ENCODE assay signal across 9 mouse cellular contexts in the genomic region with DNA sequence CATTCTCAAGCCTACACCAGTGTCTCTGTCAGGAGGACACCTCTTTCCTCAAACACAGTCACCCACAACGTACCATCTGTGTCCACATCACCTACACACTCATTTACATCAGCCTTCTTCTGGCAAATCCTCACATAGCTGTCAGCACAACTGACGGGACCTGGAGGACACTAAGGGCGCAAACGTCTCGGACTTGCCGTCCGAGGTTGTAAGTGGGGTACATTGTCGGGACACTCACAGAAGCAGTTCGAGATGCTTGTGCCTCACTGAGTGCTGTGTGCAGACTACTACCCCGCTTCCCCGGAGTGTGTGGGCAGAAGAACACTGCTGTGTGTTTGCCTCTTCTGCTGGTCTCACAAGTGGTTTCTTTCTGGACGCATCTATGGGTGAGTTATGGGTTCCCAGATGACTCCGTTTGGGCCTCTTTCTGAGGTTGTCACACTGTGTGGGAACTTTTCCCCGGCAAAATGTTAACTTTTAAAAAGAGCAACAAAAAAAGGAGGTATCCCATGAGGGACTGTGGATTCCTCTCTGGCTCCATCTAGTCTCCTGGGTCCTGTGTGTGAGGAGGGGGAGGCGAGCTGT. TPM values are rescaled to one million over a fixed set of nuclear protein-coding genes. Genes with fewer than 3 reads are reported as not detected.
DNase-seq lines count a peak whose midpoint lies in the region; ATAC-seq and TF ChIP-seq lines count a peak whose summit lies in the region.
"Had no signal": no experiment of that assay in that cellular context is flagged by ENCODE, and none has a peak within 500 bp of the region (broad histone marks: within the 10 kb centered on the region; RNA-seq: fewer than 3 reads in every experiment).

No protein-coding gene starts in this region.

- H3K9ac ChIP-seq in lung, embryonic 14.5 days: no peak overlapping the region; the same call in 1 of the 2 replicates
- H3K9ac ChIP-seq in heart, embryonic 15.5 days: peak overlapping the region; percentile 43; the same call in 1 of the 2 replicates
- 0 out of 2 replicates have a peak overlapping the region, but pooled peaks have one; percentile 18 for H3K9ac ChIP-seq in liver, postnatal 0 days (replicated peaks)
- H3K9ac ChIP-seq: liver, embryonic 14.5 days had no signal

- TF ChIP-seq EP300 in liver, postnatal 0 days (IDR thresholded peaks at IDR 0.05; ENCODE audit: low read depth): no peak

- peak overlapping the region; percentile 46; the same call in 1 of the 2 replicates for H3K4me3 ChIP-seq in heart, embryonic 10.5 days
- H3K4me3 ChIP-seq in lung, embryonic 14.5 days (ENCODE audit: low read depth, low read length): peak overlapping the region; percentile 18; the same call in 1 of the 2 replicates
- H3K4me3 ChIP-seq in heart, embryonic 15.5 days: peak overlapping the region; percentile 35
- H3K4me3 ChIP-seq in liver, postnatal 0 days (ENCODE audit: low read depth, low read length): no peak overlapping the region

- TF ChIP-seq CTCF in lung, embryonic 14.5 days (IDR thresholded peaks at IDR 0.05; ENCODE audit: low read depth): no peak
- TF ChIP-seq CTCF in liver, postnatal 0 days (IDR thresholded peaks at IDR 0.05; ENCODE audit: low read depth): no peak

- peaks cover 15% of the 10 kb centered on the region for H3K27me3 ChIP-seq in heart, embryonic 10.5 days (ENCODE audit: insufficient read depth, poor library complexity, severe bottlenecking)
- peaks cover 4% of the 10 kb centered on the region; the same call in 1 of the 2 replicates for H3K27me3 ChIP-seq in lung, embryonic 14.5 days (ENCODE audit: insufficient read depth, low read length)
- no peaks in the 10 kb centered on the region for H3K27me3 ChIP-seq in heart, embryonic 15.5 days
- no peaks in the 10 kb centered on the region for H3K27me3 ChIP-seq in liver, postnatal 0 days (ENCODE audit: insufficient read depth, low read length)

- no peak for ATAC-seq in lung, embryonic 14.5 days (ENCODE audit: insufficient read depth)
- no peak for ATAC-seq in heart, embryonic 15.5 days (replicated peaks; ENCODE audit: insufficient number of reproducible peaks, insufficient read depth, low FRiP score, low read depth)
- ATAC-seq in liver, postnatal 0 days: no peak

- H3K36me3 ChIP-seq in heart, embryonic 10.5 days: no peaks in the 10 kb centered on the region
- no peaks in the 10 kb centered on the region for H3K36me3 ChIP-seq in lung, embryonic 14.5 days (ENCODE audit: insufficient read depth)
- no peaks in the 10 kb centered on the region for H3K36me3 ChIP-seq in heart, embryonic 15.5 days
- H3K36me3 ChIP-seq in liver, postnatal 0 days (replicated peaks; ENCODE audit: insufficient read depth, low read length): peaks cover 4% of the 10 kb centered on the region

- H3K9me3 ChIP-seq in heart, embryonic 10.5 days: no peaks in the 10 kb centered on the region
- H3K9me3 ChIP-seq in lung, embryonic 14.5 days (ENCODE audit: low read depth, low read length): no peaks in the 10 kb centered on the region
- no peaks in the 10 kb centered on the region for H3K9me3 ChIP-seq in heart, embryonic 15.5 days (replicated peaks)
- no peaks in the 10 kb centered on the region for H3K9me3 ChIP-seq in liver, postnatal 0 days (ENCODE audit: low read length)

- no peak for DNase-seq in heart, embryonic 10.5 days (ENCODE audit: low spot score)
- no peak for DNase-seq in heart, adult 9 months (ENCODE audit: low spot score in 2 of 2)
- no peak for DNase-seq in lung, embryonic 14.5 days
- no peak for DNase-seq in lung, postnatal 10 days
- DNase-seq in liver, postnatal 0 days: no peak
- DNase-seq in adrenal gland, adult 8-10 months: no peak
- no peak for DNase-seq in lung, postnatal 36 days

- H3K4me2 ChIP-seq in lung, embryonic 14.5 days: peak overlapping the region; percentile 58
- peak overlapping the region; percentile 61 for H3K4me2 ChIP-seq in heart, embryonic 15.5 days
- H3K4me2 ChIP-seq in liver, postnatal 0 days (ENCODE audit: low read depth, low read length): peak overlapping the region; percentile 64

- 30% methylated on average over 15 of the region's 15 CpGs for WGBS in heart, embryonic 10.5 days
- 45% methylated on average over 15 of the region's 15 CpGs for WGBS in lung, embryonic 14.5 days
- WGBS in heart, embryonic 15.5 days: 30% methylated on average over 15 of the region's 15 CpGs
- 61% methylated on average over 15 of the region's 15 CpGs for WGBS in liver, postnatal 0 days (ENCODE audit: insufficient replicate concordance)

- H3K4me1 ChIP-seq in heart, embryonic 10.5 days: peaks cover 55% of the 10 kb centered on the region
- peaks cover 45% of the 10 kb centered on the region for H3K4me1 ChIP-seq in lung, embryonic 14.5 days (ENCODE audit: insufficient read depth)
- H3K4me1 ChIP-seq in heart, embryonic 15.5 days (replicated peaks): peaks cover 65% of the 10 kb centered on the region
- peaks cover 66% of the 10 kb centered on the region for H3K4me1 ChIP-seq in liver, postnatal 0 days (ENCODE audit: insufficient read depth)

- peak overlapping the region; percentile 74; the same call in 1 of the 2 replicates for H3K27ac ChIP-seq in heart, embryonic 10.5 days
- peak overlapping the region; percentile 94 for H3K27ac ChIP-seq in lung, embryonic 14.5 days (ENCODE audit: low read depth)
- peak overlapping the region; percentile 3; the same call in 1 of the 2 replicates for H3K27ac ChIP-seq in heart, embryonic 15.5 days
- peak overlapping the region; percentile 89 for H3K27ac ChIP-seq in liver, postnatal 0 days (ENCODE audit: low read depth)
- H3K27ac ChIP-seq: liver, embryonic 14.5 days had no signal

RNA-seq across cellular contexts. Expression of a gene that starts 15.2 kb away (rescaled TPM):
- polyA plus RNA-seq in heart, embryonic 10.5 days (2016; fragmentation: Nextera tagmentation; extraction: Ambion mirVana): 5.1 and 5.3 TPM in 2 replicates
- 9.0 and 9.7 TPM in 2 replicates for polyA plus RNA-seq in lung, embryonic 14.5 days (2014; fragmentation: Nextera tagmentation; extraction: Ambion mirVana)
- 7.1 and 11.1 TPM in 2 replicates for polyA plus RNA-seq in heart, embryonic 15.5 days (2015; fragmentation: Nextera tagmentation; extraction: Ambion mirVana)
- 3.3 and 3.7 TPM in 2 replicates for polyA plus RNA-seq in liver, postnatal 0 days (2015; fragmentation: Nextera tagmentation; extraction: Ambion mirVana)
- total RNA-seq in adrenal gland, adult 8-10 months (2022): 10 to 100 TPM; 10.8 to 23.4 (median 16.2) TPM

Comparison
In these comparisons a context has a peak if more than half of its experiments do, and no peak if none do; other contexts are left out.
1. H3K27ac ChIP-seq: peak in every context shown above with its lines; median percentile 94 in lung, embryonic 14.5 days; 89 in liver, postnatal 0 days; 74 in heart, embryonic 10.5 days; 3 in heart, embryonic 15.5 days.